Mouse (Mus musculus) forebrain, embryonic 12.5 days (tissue): ENCODE results near the gene Zfp365. TPM values are rescaled to one million over a fixed set of nuclear protein-coding genes. Genes with fewer than 3 reads are reported as not detected.
A peak's percentile ranks its signal among the peaks of the same experiment; 100 is the strongest.

Source experiments
- ATAC-seq: fragments of 200-750 bp; cut with Nextera tagmentation; 2 replicates; pipeline ENCODE4 v1.8.0; 2017; ENCODE audit warnings: moderate TSS enrichment; ENCODE audit not compliant: low FRiP score
- H3K27ac ChIP-seq: fragments of 300-500 bp; sonication (generic); 2 replicates; pipeline ENCODE4 v1.5.1; 2016; ENCODE audit warnings: mild to moderate bottlenecking
- H3K27me3 ChIP-seq: fragments of 300-500 bp; sonication (generic); 2 replicates; pipeline ENCODE4 v1.6.1; 2016; ENCODE audit warnings: mild to moderate bottlenecking
- H3K36me3 ChIP-seq: fragments of 300-500 bp; sonication (generic); replicated peaks from 2 replicates; pipeline ENCODE4 v1.6.1; 2016; ENCODE audit warnings: mild to moderate bottlenecking
- H3K4me1 ChIP-seq: fragments of 300-500 bp; sonication (generic); 2 replicates; pipeline ENCODE4 v1.6.1; 2016
- H3K4me2 ChIP-seq: fragments of 300-500 bp; sonication (generic); 2 replicates; pipeline ENCODE4 v1.6.1; 2016; ENCODE audit warnings: mild to moderate bottlenecking, moderate library complexity
- H3K4me3 ChIP-seq: fragments of 300-500 bp; sonication (generic); replicated peaks from 2 replicates; pipeline ENCODE4 v1.5.1; 2016; ENCODE audit warnings: mild to moderate bottlenecking
- H3K9ac ChIP-seq: fragments of 300-500 bp; sonication (generic); 2 replicates; pipeline ENCODE4 v1.6.1; 2016; ENCODE audit warnings: mild to moderate bottlenecking
- H3K9me3 ChIP-seq: fragments of 300-500 bp; sonication (generic); 2 replicates; pipeline ENCODE4 v1.6.1; 2016
- whole genome bisulfite sequencing: fragments of 180-500 bp; shearing (Covaris S2); methylation state at CpG from one replicate; pipeline ENCODE4 v1.1.7; 2016; 5-methylcytosine and 5-hydroxymethylcytosine counted together
- polyA plus RNA-seq: library from polyadenylated mRNA; unstranded; fragments of >200 nt; fragmentation: Nextera tagmentation; extraction: Ambion mirVana; gene quantifications from 2 replicates; pipeline ENCODE4 v1.2.1, GENCODE M21; 2016

Zfp365 gene
- polyA plus RNA-seq, 1 experiment from 2014 or later, result 3.6 TPM

GRCm38 (mm10) chr10:67858878-67859277 is 53.6 kb downstream of the Zfp365 start:
- Histone ChIP-seq H3K27me3 (peaks cover 7% of the 10 kb centered on the region; the same call in 1 of the 2 replicates), H3K27ac (no peak overlapping the region), H3K9me3 (no peaks in the 10 kb centered on the region), H3K4me2 (no peak overlapping the region), H3K9ac (no peak overlapping the region), H3K4me1 (no peaks in the 10 kb centered on the region), H3K4me3 (no peak overlapping the region), H3K36me3 (no peaks in the 10 kb centered on the region)
- ATAC-seq, result peak; percentile 58
- 16% methylated on average over 8 of the region's 8 CpGs for WGBS

GRCm38 (mm10) chr10:67857561-67857906 is 54.9 kb downstream of the Zfp365 start:
- no peak overlapping the region for H3K4me3 ChIP-seq
- H3K4me1 ChIP-seq, result no peaks in the 10 kb centered on the region
- H3K9me3 ChIP-seq, result no peaks in the 10 kb centered on the region
- no peak overlapping the region for H3K27ac ChIP-seq
- WGBS, result 84% methylated on average over 4 of the region's 4 CpGs
- peaks cover 7% of the 10 kb centered on the region; the same call in 1 of the 2 replicates for H3K27me3 ChIP-seq
- no peak overlapping the region for H3K4me2 ChIP-seq
- no peaks in the 10 kb centered on the region for H3K36me3 ChIP-seq
- H3K9ac ChIP-seq, result no peak overlapping the region
- ATAC-seq, result no peak

GRCm38 (mm10) chr10:67856791-67857560 is 55.5 kb downstream of the Zfp365 start:
- H3K4me2 ChIP-seq, result no peak overlapping the region
- no peak overlapping the region for H3K27ac ChIP-seq
- WGBS, result 91% methylated on average over 14 of the region's 14 CpGs
- H3K4me1 ChIP-seq, result no peaks in the 10 kb centered on the region
- peaks cover 7% of the 10 kb centered on the region; the same call in 1 of the 2 replicates for H3K27me3 ChIP-seq
- H3K4me3 ChIP-seq, result no peak overlapping the region
- no peaks in the 10 kb centered on the region for H3K9me3 ChIP-seq
- ATAC-seq, result no peak
- H3K36me3 ChIP-seq, result no peaks in the 10 kb centered on the region
- H3K9ac ChIP-seq, result no peak overlapping the region

DNA sequence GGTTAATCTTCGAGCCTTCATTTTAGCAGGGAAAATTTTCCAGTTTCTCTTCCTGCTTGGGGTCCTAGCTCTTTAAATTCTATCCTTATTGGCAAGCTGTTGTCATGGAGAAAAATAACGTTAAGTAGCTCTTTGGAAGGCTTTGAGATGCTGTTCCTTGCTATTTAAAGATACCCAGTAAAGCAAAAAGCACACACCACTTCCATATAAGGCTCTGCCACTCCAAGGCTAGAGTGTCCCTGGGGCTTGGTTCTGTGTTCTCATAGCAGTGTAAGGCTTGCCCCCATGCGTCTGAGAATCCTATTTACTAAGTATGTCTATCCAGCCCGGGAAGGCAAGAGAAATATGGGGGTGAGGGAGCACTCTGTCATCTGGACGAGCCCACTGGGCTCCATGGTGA is 56.7 kb downstream of the Zfp365 start:
- ATAC-seq, result no peak

DNA sequence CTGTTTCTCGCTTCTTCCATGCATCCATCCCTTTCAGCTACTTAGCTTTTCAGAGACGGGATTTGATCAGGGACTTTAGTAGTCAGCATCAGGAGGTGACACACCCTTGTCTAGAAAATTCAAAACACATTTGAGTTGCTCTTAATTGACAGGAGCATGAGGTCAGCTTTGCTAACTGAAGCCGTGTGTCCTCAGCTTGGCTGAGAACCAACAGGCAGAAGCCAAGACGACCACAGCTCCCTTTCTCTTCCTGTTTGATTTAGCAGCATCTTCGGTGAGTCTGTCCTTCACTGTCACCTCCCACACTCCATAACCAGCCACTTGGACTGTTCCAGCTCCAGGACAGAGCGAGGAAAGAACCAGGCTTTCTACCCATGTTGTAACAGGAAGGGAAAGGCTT is 60.1 kb downstream of the Zfp365 start:
- no peak overlapping the region for H3K4me3 ChIP-seq
- H3K9ac ChIP-seq, result no peak overlapping the region
- H3K27ac ChIP-seq, result no peak overlapping the region
- WGBS, result 79% methylated on average over 6 of the region's 6 CpGs
- H3K9me3 ChIP-seq, result no peaks in the 10 kb centered on the region
- H3K27me3 ChIP-seq, result no peaks in the 10 kb centered on the region
- no peaks in the 10 kb centered on the region for H3K36me3 ChIP-seq
- H3K4me2 ChIP-seq, result no peak overlapping the region
- H3K4me1 ChIP-seq, result peaks cover 4% of the 10 kb centered on the region; the same call in 1 of the 2 replicates
- no peak for ATAC-seq

More for the DNA sequence above, 56.7 kb downstream of the Zfp365 start:
- Histone ChIP-seq H3K4me3 (no peak overlapping the region), H3K4me2 (no peak overlapping the region), H3K9ac (no peak overlapping the region), H3K4me1 (peaks cover 4% of the 10 kb centered on the region; the same call in 1 of the 2 replicates), H3K9me3 (no peaks in the 10 kb centered on the region), H3K36me3 (no peaks in the 10 kb centered on the region), H3K27ac (no peak overlapping the region), H3K27me3 (peaks cover 7% of the 10 kb centered on the region; the same call in 1 of the 2 replicates)
- WGBS, result 73% methylated on average over 5 of the region's 5 CpGs

DNA sequence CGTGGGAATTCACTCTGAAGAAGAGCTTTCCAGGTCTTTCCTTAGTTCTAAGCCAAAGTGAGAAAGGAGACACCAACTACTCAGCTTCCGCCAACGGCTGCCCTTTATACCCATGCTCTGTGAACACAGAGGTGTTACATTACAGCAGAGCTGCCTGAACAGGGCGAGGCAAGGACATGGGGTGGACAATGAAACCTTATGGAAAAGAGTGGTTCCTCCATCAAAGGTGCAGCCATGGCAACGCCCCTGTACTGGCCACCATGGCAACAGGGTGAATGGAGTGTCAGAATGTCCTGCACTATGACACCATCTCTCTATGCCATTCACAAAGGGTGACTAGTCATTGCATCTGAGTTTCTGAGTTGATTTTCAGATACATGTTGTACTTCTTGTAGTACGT is 61.4 kb downstream of the Zfp365 start:
- peaks cover 4% of the 10 kb centered on the region; the same call in 1 of the 2 replicates for H3K4me1 ChIP-seq
- no peaks in the 10 kb centered on the region for H3K36me3 ChIP-seq
- H3K4me3 ChIP-seq, result no peak overlapping the region
- H3K9me3 ChIP-seq, result no peaks in the 10 kb centered on the region
- H3K27ac ChIP-seq, result no peak overlapping the region
- H3K9ac ChIP-seq, result no peak overlapping the region
- no peak for ATAC-seq
- 47% methylated on average over 6 of the region's 6 CpGs for WGBS
- no peaks in the 10 kb centered on the region for H3K27me3 ChIP-seq
- no peak overlapping the region for H3K4me2 ChIP-seq

- Histone ChIP-seq H3K4me1 (peaks cover 3% of the 10 kb centered on the region; the same call in 1 of the 2 replicates), H3K9ac (no peak overlapping the region), H3K4me3 (no peak overlapping the region), H3K27ac (no peak overlapping the region), H3K36me3 (no peaks in the 10 kb centered on the region), H3K4me2 (no peak overlapping the region), H3K9me3 (no peaks in the 10 kb centered on the region), H3K27me3 (no peaks in the 10 kb centered on the region)
- WGBS, result 78% methylated on average over 14 of the region's 14 CpGs
- no peak for ATAC-seq
These were observed 66.3 kb downstream of the Zfp365 start for GRCm38 (mm10) chr10:67846016-67846650.

DNA sequence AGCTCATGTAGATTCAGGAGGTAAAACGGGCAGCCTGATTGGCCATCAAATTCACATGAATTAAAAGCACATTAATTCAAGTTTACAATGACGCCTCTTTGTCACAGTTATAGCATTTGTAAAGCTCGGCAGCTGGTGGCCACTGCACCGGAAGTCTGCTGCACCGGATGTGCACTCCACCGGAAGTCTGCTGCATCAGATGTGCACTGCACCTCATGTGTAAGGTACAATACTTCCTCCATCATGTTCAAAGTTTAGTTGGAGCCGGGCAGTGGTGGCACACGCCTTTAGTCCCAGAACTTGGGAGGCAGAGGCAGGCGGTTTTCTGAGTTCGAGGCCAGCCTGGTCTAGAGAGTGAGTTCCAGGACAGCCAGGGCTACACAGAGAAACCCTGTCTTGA is 70.9 kb downstream of the Zfp365 start:
- Histone ChIP-seq H3K27me3 (no peaks in the 10 kb centered on the region), H3K4me2 (no peak overlapping the region), H3K4me3 (no peak overlapping the region), H3K9ac (no peak overlapping the region), H3K27ac (no peak overlapping the region), H3K4me1 (no peaks in the 10 kb centered on the region), H3K9me3 (no peaks in the 10 kb centered on the region), H3K36me3 (no peaks in the 10 kb centered on the region)
- no peak for ATAC-seq
- 85% methylated on average over 10 of the region's 10 CpGs for WGBS

GRCm38 (mm10) chr10:67840735-67841134 is 71.7 kb downstream of the Zfp365 start:
- no peaks in the 10 kb centered on the region for H3K27me3 ChIP-seq
- no peak overlapping the region for H3K4me3 ChIP-seq
- no peak overlapping the region for H3K4me2 ChIP-seq
- WGBS, result 94% methylated on average over 4 of the region's 4 CpGs
- no peaks in the 10 kb centered on the region for H3K9me3 ChIP-seq
- no peaks in the 10 kb centered on the region for H3K36me3 ChIP-seq
- no peaks in the 10 kb centered on the region for H3K4me1 ChIP-seq
- H3K27ac ChIP-seq, result no peak overlapping the region
- ATAC-seq, result no peak
- no peak overlapping the region for H3K9ac ChIP-seq

GRCm38 (mm10) chr10:67839156-67839555 is 73.3 kb downstream of the Zfp365 start:
- Histone ChIP-seq H3K4me1 (no peaks in the 10 kb centered on the region), H3K27ac (no peak overlapping the region), H3K36me3 (no peaks in the 10 kb centered on the region), H3K27me3 (no peaks in the 10 kb centered on the region), H3K4me3 (no peak overlapping the region), H3K9ac (no peak overlapping the region), H3K4me2 (no peak overlapping the region), H3K9me3 (no peaks in the 10 kb centered on the region)
- ATAC-seq, result no peak
- WGBS, result 90% methylated on average over 3 of the region's 3 CpGs

DNA sequence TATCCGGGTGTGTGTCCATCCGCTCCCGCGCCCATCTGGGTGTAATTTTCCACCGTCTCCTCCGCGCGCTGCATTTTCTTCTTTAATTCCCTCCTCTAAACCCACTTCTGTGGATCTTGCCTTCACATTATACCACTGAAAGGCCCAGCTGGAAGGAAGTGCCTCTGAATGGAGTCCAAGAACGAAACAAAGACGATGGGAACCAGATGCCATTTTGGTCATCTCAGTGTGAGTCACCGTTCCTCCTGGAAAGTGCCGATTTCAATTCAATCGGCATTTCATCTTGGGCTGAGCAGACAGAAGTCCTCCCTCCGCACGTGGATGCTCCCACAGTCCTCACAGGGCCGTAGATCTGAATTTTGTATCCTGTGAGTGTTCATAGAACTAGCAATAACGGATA is 76.0 kb downstream of the Zfp365 start:
- Histone ChIP-seq H3K36me3 (no peaks in the 10 kb centered on the region), H3K9ac (no peak overlapping the region), H3K9me3 (no peaks in the 10 kb centered on the region), H3K4me1 (no peaks in the 10 kb centered on the region), H3K4me3 (no peak overlapping the region), H3K27ac (no peak overlapping the region), H3K4me2 (no peak overlapping the region), H3K27me3 (no peaks in the 10 kb centered on the region)
- ATAC-seq, result no peak
- 83% methylated on average over 17 of the region's 17 CpGs for WGBS
